Mouse (Mus musculus) hindbrain, embryonic 12.5 days (tissue): ENCODE results near the gene Nme3. TPM values are rescaled to one million over a fixed set of nuclear protein-coding genes. Genes with fewer than 3 reads are reported as not detected.

Source experiments
- ATAC-seq: fragments of 200-750 bp; cut with Nextera tagmentation; 2 replicates; pipeline ENCODE4 v1.8.0; 2017; ENCODE audit warnings: moderate TSS enrichment; ENCODE audit not compliant: low FRiP score
- H3K27ac ChIP-seq: fragments of 300-500 bp; sonication (generic); 2 replicates; pipeline ENCODE4 v1.5.1; 2016; ENCODE audit warnings: mild to moderate bottlenecking
- H3K27me3 ChIP-seq: fragments of 300-500 bp; sonication (generic); 2 replicates; pipeline ENCODE4 v1.6.1; 2016; ENCODE audit warnings: mild to moderate bottlenecking
- H3K36me3 ChIP-seq: fragments of 300-500 bp; sonication (generic); 2 replicates; pipeline ENCODE4 v1.6.1; 2016; ENCODE audit warnings: mild to moderate bottlenecking
- H3K4me1 ChIP-seq: fragments of 300-500 bp; sonication (generic); 2 replicates; pipeline ENCODE4 v1.6.1; 2016
- H3K4me2 ChIP-seq: fragments of 300-500 bp; sonication (generic); replicated peaks from 2 replicates; pipeline ENCODE4 v1.6.1; 2016; ENCODE audit warnings: mild to moderate bottlenecking
- H3K4me3 ChIP-seq: fragments of 300-500 bp; sonication (generic); 2 replicates; pipeline ENCODE4 v1.5.1; 2016; ENCODE audit warnings: mild to moderate bottlenecking
- H3K9ac ChIP-seq: fragments of 300-500 bp; sonication (generic); 2 replicates; pipeline ENCODE4 v1.6.1; 2016; ENCODE audit warnings: mild to moderate bottlenecking, moderate library complexity
- H3K9me3 ChIP-seq: fragments of 300-500 bp; sonication (generic); replicated peaks from 2 replicates; pipeline ENCODE4 v1.6.1; 2016; ENCODE audit warnings: mild to moderate bottlenecking
- WGBS: fragments of 180-500 bp; shearing (Covaris S2); methylation state at CpG from one replicate; pipeline ENCODE4 v1.1.7; 2016; 5-methylcytosine and 5-hydroxymethylcytosine counted together
- polyA plus RNA-seq: library from polyadenylated mRNA; unstranded; fragments of >200 nt; fragmentation: Nextera tagmentation; extraction: Ambion mirVana; gene quantifications from 2 replicates; pipeline ENCODE4 v1.2.1, GENCODE M21; 2016

Gene Nme3
- polyA plus RNA-seq, 1 experiment from 2014 or later, result 49.8 TPM

GRCm38 (mm10) chr17:24885356-24886133 is 10.8 kb upstream of the Nme3 start:
- H3K27ac ChIP-seq, result no peak overlapping the region
- 25% methylated on average over 22 of the region's 22 CpGs for WGBS
- H3K4me2 ChIP-seq, result peak overlapping the region; percentile 92
- ATAC-seq, result no peak
- H3K4me1 ChIP-seq, result peaks cover 23% of the 10 kb centered on the region
- H3K27me3 ChIP-seq, result no peaks in the 10 kb centered on the region
- H3K9ac ChIP-seq, result peak overlapping the region; percentile 57
- H3K4me3 ChIP-seq, result peak overlapping the region; percentile 78
- no peaks in the 10 kb centered on the region for H3K9me3 ChIP-seq
- H3K36me3 ChIP-seq, result peaks cover 36% of the 10 kb centered on the region

- H3K4me2 ChIP-seq, result peak within 1 kb of the TSS; percentile 92
- H3K36me3 ChIP-seq, result peaks cover 44% of the 10 kb centered on the region
- H3K27ac ChIP-seq, result peak within 1 kb of the TSS; percentile 77
- peak within 1 kb of the TSS; percentile 83 for H3K4me3 ChIP-seq
- peak; percentile 98 for ATAC-seq
- H3K9me3 ChIP-seq, result no peaks in the 10 kb centered on the region
- under 1% methylated on average over 69 of the region's 69 CpGs for WGBS
- peak within 1 kb of the TSS; percentile 72 for H3K9ac ChIP-seq
- H3K27me3 ChIP-seq, result no peaks in the 10 kb centered on the region
- peaks cover 23% of the 10 kb centered on the region for H3K4me1 ChIP-seq
Measured at GRCm38 (mm10) chr17:24886134-24886931, 10.0 kb upstream of the Nme3 start, which contains the start of the genes Nubp2 and Spsb3. Gene Nubp2, minus strand, starts transcription at chr17:24886349. Gene Spsb3, plus strand, starts transcription at chr17:24886643.

- Histone ChIP-seq H3K4me1 (peaks cover 23% of the 10 kb centered on the region), H3K4me2 (peak overlapping the region; percentile 76), H3K9ac (peak overlapping the region; percentile 72), H3K36me3 (peaks cover 50% of the 10 kb centered on the region), H3K4me3 (peak overlapping the region; percentile 83), H3K27me3 (no peaks in the 10 kb centered on the region), H3K9me3 (no peaks in the 10 kb centered on the region), H3K27ac (peak overlapping the region; percentile 77)
- under 1% methylated on average over 18 of the region's 18 CpGs for WGBS
- peak; percentile 48 for ATAC-seq
Measured at GRCm38 (mm10) chr17:24886932-24887271, 9.4 kb upstream of the Nme3 start.

- Histone ChIP-seq H3K4me3 (peak overlapping the region; percentile 83), H3K27me3 (no peaks in the 10 kb centered on the region), H3K9me3 (no peaks in the 10 kb centered on the region), H3K9ac (peak overlapping the region; percentile 72), H3K36me3 (peaks cover 51% of the 10 kb centered on the region), H3K4me1 (peaks cover 23% of the 10 kb centered on the region), H3K4me2 (peak overlapping the region; percentile 76), H3K27ac (no peak overlapping the region)
- no peak for ATAC-seq
- WGBS, result 67% methylated on average over 18 of the region's 18 CpGs
Measured at GRCm38 (mm10) chr17:24887291-24888080, 8.8 kb upstream of the Nme3 start.

GRCm38 (mm10) chr17:24888862-24889261 is 7.4 kb upstream of the Nme3 start:
- no peak for ATAC-seq
- Histone ChIP-seq H3K9ac (no peak overlapping the region), H3K4me2 (no peak overlapping the region), H3K27me3 (no peaks in the 10 kb centered on the region), H3K4me1 (peaks cover 27% of the 10 kb centered on the region), H3K9me3 (no peaks in the 10 kb centered on the region), H3K27ac (no peak overlapping the region), H3K36me3 (peaks cover 50% of the 10 kb centered on the region), H3K4me3 (no peak overlapping the region)
- 90% methylated on average over 3 of the region's 3 CpGs for WGBS

- Histone ChIP-seq H3K36me3 (peaks cover 45% of the 10 kb centered on the region), H3K27ac (no peak overlapping the region), H3K4me3 (no peak overlapping the region), H3K9ac (no peak overlapping the region), H3K4me2 (no peak overlapping the region), H3K9me3 (no peaks in the 10 kb centered on the region), H3K4me1 (peaks cover 26% of the 10 kb centered on the region), H3K27me3 (no peaks in the 10 kb centered on the region)
- no peak for ATAC-seq
- WGBS, result 90% methylated on average over 19 of the region's 19 CpGs
Measured at GRCm38 (mm10) chr17:24890151-24891092, 5.9 kb upstream of the Nme3 start.

- Histone ChIP-seq H3K27me3 (no peaks in the 10 kb centered on the region), H3K36me3 (peaks cover 45% of the 10 kb centered on the region), H3K27ac (no peak overlapping the region), H3K4me3 (no peak overlapping the region), H3K9me3 (no peaks in the 10 kb centered on the region), H3K9ac (no peak overlapping the region), H3K4me1 (peaks cover 31% of the 10 kb centered on the region), H3K4me2 (no peak overlapping the region)
- WGBS, result 88% methylated on average over 13 of the region's 13 CpGs
- no peak for ATAC-seq
Measured at GRCm38 (mm10) chr17:24891321-24891720, 5.0 kb upstream of the Nme3 start.

GRCm38 (mm10) chr17:24892785-24893184 is 3.5 kb upstream of the Nme3 start:
- H3K4me2 ChIP-seq, result no peak overlapping the region
- no peaks in the 10 kb centered on the region for H3K27me3 ChIP-seq
- H3K9me3 ChIP-seq, result no peaks in the 10 kb centered on the region
- WGBS, result 89% methylated on average over 12 of the region's 12 CpGs
- H3K4me3 ChIP-seq, result no peak overlapping the region
- no peak for ATAC-seq
- peaks cover 35% of the 10 kb centered on the region for H3K4me1 ChIP-seq
- H3K27ac ChIP-seq, result no peak overlapping the region
- H3K9ac ChIP-seq, result no peak overlapping the region
- peaks cover 51% of the 10 kb centered on the region for H3K36me3 ChIP-seq

- H3K36me3 ChIP-seq, result peaks cover 55% of the 10 kb centered on the region
- no peak overlapping the region for H3K9ac ChIP-seq
- no peaks in the 10 kb centered on the region for H3K9me3 ChIP-seq
- no peak overlapping the region for H3K4me2 ChIP-seq
- H3K27ac ChIP-seq, result no peak overlapping the region
- H3K4me3 ChIP-seq, result no peak overlapping the region
- ATAC-seq, result no peak
- WGBS, result 100% methylated on average over 2 of the region's 2 CpGs
- H3K27me3 ChIP-seq, result no peaks in the 10 kb centered on the region
- H3K4me1 ChIP-seq, result peaks cover 34% of the 10 kb centered on the region
Measured at GRCm38 (mm10) chr17:24893276-24893675, 3.0 kb upstream of the Nme3 start.

GRCm38 (mm10) chr17:24894061-24894994 is 2.0 kb upstream of the Nme3 start:
- Histone ChIP-seq H3K9ac (peak overlapping the region; percentile 89), H3K4me1 (peaks cover 34% of the 10 kb centered on the region), H3K27ac (peak overlapping the region; percentile 83), H3K4me2 (peak overlapping the region; percentile 98), H3K9me3 (no peaks in the 10 kb centered on the region), H3K27me3 (no peaks in the 10 kb centered on the region), H3K4me3 (peak overlapping the region; percentile 78), H3K36me3 (peaks cover 63% of the 10 kb centered on the region)
- 11% methylated on average over 31 of the region's 31 CpGs for WGBS
- peak; percentile 5; the same call in 1 of the 2 replicates for ATAC-seq
